Mouse (Mus musculus) MEL (cell line): ENCODE measurements around the gene Pex3. TPM values are rescaled to one million over a fixed set of nuclear protein-coding genes. Genes with fewer than 3 reads are reported as not detected.

ENCODE experiments used
- DNase-seq: peaks from one replicate; pipeline ENCODE4 v3.0.0; 2011; ENCODE audit warnings: low read depth, low spot score
- H3K27ac ChIP-seq: 2 replicates; pipeline ENCODE4 v1.5.1; 2012; ENCODE audit warnings: low read depth, mild to moderate bottlenecking, control low read depth, low read length, moderate library complexity; ENCODE audit not compliant: control insufficient read depth
- H3K27me3 ChIP-seq, 2 experiments: fragments of 150-350 bp in 1 of 2; sonication (generic) in 1 of 2; 2 replicates each; pipeline ENCODE4 v1.6.1; 2012; ENCODE audit warnings: low read length in 2 of 2, mild to moderate bottlenecking in 2 of 2, improper control_type of control experiment in 1 of 2, moderate library complexity in 1 of 2; ENCODE audit not compliant: insufficient read depth in 2 of 2, control insufficient read depth in 1 of 2
- H3K36me3 ChIP-seq, 2 experiments: 2 replicates each; pipeline ENCODE4 v1.6.1; 2012 to 2014; ENCODE audit warnings: low read length in 2 of 2, improper control_type of control experiment in 1 of 2, inconsistent platforms in 1 of 2, mild to moderate bottlenecking in 1 of 2; ENCODE audit not compliant: insufficient read depth in 2 of 2, control insufficient read depth in 1 of 2
- H3K4me1 ChIP-seq, 2 experiments: fragments of 150-350 bp in 1 of 2; sonication (generic) in 1 of 2; 2 replicates each; pipeline ENCODE4 v1.6.1; 2012; ENCODE audit warnings: low read length in 2 of 2, improper control_type of control experiment in 1 of 2, mild to moderate bottlenecking in 1 of 2; ENCODE audit not compliant: insufficient read depth in 2 of 2, control insufficient read depth in 1 of 2
- H3K4me3 ChIP-seq, 2 experiments: fragments of 150-350 bp in 1 of 2; sonication (generic) in 1 of 2; 2 replicates each; pipeline ENCODE4 v1.5.1; 2012; ENCODE audit warnings: low read depth in 2 of 2, low read length in 2 of 2, mild to moderate bottlenecking in 2 of 2, moderate library complexity in 2 of 2, control low read depth in 1 of 2, improper control_type of control experiment in 1 of 2; ENCODE audit not compliant: control insufficient read depth in 1 of 2, insufficient read depth in 1 of 2
- H3K79me2 ChIP-seq: 2 replicates; pipeline ENCODE4 v1.6.1; 2012; ENCODE audit warnings: mild to moderate bottlenecking, low read length, moderate library complexity; ENCODE audit not compliant: control insufficient read depth, poor library complexity, insufficient read depth
- H3K9ac ChIP-seq: 2 replicates; pipeline ENCODE4 v1.6.1; 2012; ENCODE audit warnings: low read depth, mild to moderate bottlenecking, control low read depth, low read length, moderate library complexity; ENCODE audit not compliant: control insufficient read depth, poor library complexity, severe bottlenecking
- H3K9me3 ChIP-seq: fragments of 150-350 bp; sonication (generic); replicated peaks from 2 replicates; pipeline ENCODE4 v1.6.1; 2012; ENCODE audit warnings: mild to moderate bottlenecking, low read length, improper control_type of control experiment, moderate library complexity; ENCODE audit not compliant: insufficient read depth
- BHLHE40 ChIP-seq: IDR thresholded peaks from 2 replicates; pipeline ENCODE4 v1.6.1; 2012; ENCODE audit warnings: low read depth, mild to moderate bottlenecking, inconsistent platforms, low read length, improper control_type of control experiment, borderline replicate concordance
- CHD1 ChIP-seq: IDR thresholded peaks from 2 replicates; pipeline ENCODE4 v1.6.1; 2012; ENCODE audit warnings: low read depth, mild to moderate bottlenecking, inconsistent platforms, low read length, improper control_type of control experiment
- CHD2 ChIP-seq: IDR thresholded peaks from 2 replicates; pipeline ENCODE4 v1.6.1; 2011; ENCODE audit warnings: low read length, improper control_type of control experiment
- CTCF ChIP-seq, 3 experiments: IDR thresholded peaks in 2 of 3; conservative IDR thresholded peaks in 1 of 3; 2 replicates each; pipeline ENCODE4 v1.5.1; 2011 to 2012; ENCODE audit warnings: low read length in 3 of 3, low read depth in 2 of 3, mild to moderate bottlenecking in 2 of 3, improper control_type of control experiment in 1 of 3, inconsistent platforms in 1 of 3, mixed read lengths in 1 of 3, moderate library complexity in 1 of 3; ENCODE audit not compliant: control insufficient read depth in 1 of 3, insufficient read depth in 1 of 3, poor library complexity in 1 of 3, severe bottlenecking in 1 of 3
- E2F4 ChIP-seq: IDR thresholded peaks from 2 replicates; pipeline ENCODE4 v1.6.1; 2011; ENCODE audit warnings: low read depth, low read length, improper control_type of control experiment, borderline replicate concordance
- ELF1 ChIP-seq: IDR thresholded peaks from 2 replicates; pipeline ENCODE4 v1.6.1; 2014; ENCODE audit warnings: low read depth, mild to moderate bottlenecking, inconsistent platforms, low read length, improper control_type of control experiment, moderate library complexity
- EP300 ChIP-seq, 2 experiments: IDR thresholded peaks; 2 replicates each; pipeline ENCODE4 v1.6.1; 2011; ENCODE audit warnings: improper control_type of control experiment in 2 of 2, low read length in 2 of 2, low read depth in 1 of 2, mild to moderate bottlenecking in 1 of 2
- GABPA ChIP-seq: IDR thresholded peaks from 2 replicates; pipeline ENCODE4 v1.6.1; 2012; ENCODE audit warnings: low read depth, mild to moderate bottlenecking, inconsistent platforms, low read length, improper control_type of control experiment, moderate library complexity
- GATA1 ChIP-seq: IDR thresholded peaks from 2 replicates; pipeline ENCODE4 v1.6.1; 2011; ENCODE audit warnings: low read depth, low read length, improper control_type of control experiment
- HCFC1 ChIP-seq: IDR thresholded peaks from 2 replicates; pipeline ENCODE4 v1.6.1; 2012; ENCODE audit warnings: low read depth, mild to moderate bottlenecking, inconsistent platforms, low read length, improper control_type of control experiment, moderate library complexity
- JUND ChIP-seq: IDR thresholded peaks from 2 replicates; pipeline ENCODE4 v1.6.1; 2011; ENCODE audit warnings: low read depth, mild to moderate bottlenecking, improper control_type of control experiment, low read length
- KAT2A ChIP-seq: conservative IDR thresholded peaks from 2 replicates; pipeline ENCODE4 v1.6.1; 2012; ENCODE audit warnings: low read depth, low read length, improper control_type of control experiment, inconsistent platforms
- MAFK ChIP-seq: IDR thresholded peaks from 2 replicates; pipeline ENCODE4 v1.6.1; 2011; ENCODE audit warnings: low read depth, mild to moderate bottlenecking, low read length, improper control_type of control experiment, borderline replicate concordance
- MAX ChIP-seq: IDR thresholded peaks from 2 replicates; pipeline ENCODE4 v1.6.1; 2011; ENCODE audit warnings: low read length, improper control_type of control experiment
- MAZ ChIP-seq: IDR thresholded peaks from 2 replicates; pipeline ENCODE4 v1.6.1; 2012; ENCODE audit warnings: low read depth, mild to moderate bottlenecking, inconsistent platforms, low read length, improper control_type of control experiment
- MEF2A ChIP-seq: IDR thresholded peaks from 2 replicates; pipeline ENCODE4 v1.6.1; 2014; ENCODE audit warnings: low read depth, mild to moderate bottlenecking, inconsistent platforms, low read length, improper control_type of control experiment; ENCODE audit not compliant: poor library complexity, insufficient replicate concordance, severe bottlenecking; ENCODE audit errors: extremely low read depth
- MYB ChIP-seq: IDR thresholded peaks from 2 replicates; pipeline ENCODE4 v1.6.1; 2011; ENCODE audit warnings: mild to moderate bottlenecking, low read depth, low read length, improper control_type of control experiment
- MYC ChIP-seq: IDR thresholded peaks from 2 replicates; pipeline ENCODE4 v1.6.1; 2011; ENCODE audit warnings: low read depth, mild to moderate bottlenecking, low read length, improper control_type of control experiment, moderate library complexity
- NRF1 ChIP-seq: IDR thresholded peaks from 2 replicates; pipeline ENCODE4 v1.6.1; 2014; ENCODE audit warnings: low read depth, mild to moderate bottlenecking, inconsistent platforms, low read length, improper control_type of control experiment, moderate library complexity; ENCODE audit not compliant: poor library complexity, insufficient read depth, severe bottlenecking
- POLR2A ChIP-seq, 2 experiments: IDR thresholded peaks; 2 replicates each; pipeline ENCODE4 v1.6.1; 2011 to 2012; ENCODE audit warnings: low read length in 2 of 2, mild to moderate bottlenecking in 2 of 2, control low read depth in 1 of 2, improper control_type of control experiment in 1 of 2, low read depth in 1 of 2, moderate library complexity in 1 of 2; ENCODE audit not compliant: control insufficient read depth in 1 of 2, insufficient read depth in 1 of 2, poor library complexity in 1 of 2
- POLR2AphosphoS2 ChIP-seq: IDR thresholded peaks from 2 replicates; pipeline ENCODE4 v1.6.1; 2011; ENCODE audit warnings: low read length, improper control_type of control experiment
- POLR2AphosphoS5 ChIP-seq: IDR thresholded peaks from 2 replicates; pipeline ENCODE4 v1.6.1; 2012; ENCODE audit warnings: low read depth, borderline replicate concordance, mild to moderate bottlenecking, inconsistent platforms, low read length, moderate library complexity, mixed read lengths
- RAD21 ChIP-seq: IDR thresholded peaks from 2 replicates; pipeline ENCODE4 v1.6.1; 2011; ENCODE audit warnings: mild to moderate bottlenecking, low read depth, low read length, improper control_type of control experiment
- RCOR1 ChIP-seq: IDR thresholded peaks from 2 replicates; pipeline ENCODE4 v1.6.1; 2012; ENCODE audit warnings: low read depth, mild to moderate bottlenecking, inconsistent platforms, low read length, improper control_type of control experiment
- TAL1 ChIP-seq: IDR thresholded peaks from 2 replicates; pipeline ENCODE4 v1.6.1; 2012; ENCODE audit warnings: mild to moderate bottlenecking, inconsistent platforms, low read length, moderate library complexity, mixed read lengths
- TBP ChIP-seq: IDR thresholded peaks from 2 replicates; pipeline ENCODE4 v1.8.0; 2011; ENCODE audit warnings: low read depth, low read length, improper control_type of control experiment
- TCF12 ChIP-seq: IDR thresholded peaks from 2 replicates; pipeline ENCODE4 v1.6.1; 2014; ENCODE audit warnings: low read depth, mild to moderate bottlenecking, inconsistent platforms, low read length, improper control_type of control experiment, moderate library complexity
- UBTF ChIP-seq: IDR thresholded peaks from 2 replicates; pipeline ENCODE4 v1.6.1; 2012; ENCODE audit warnings: low read depth, mild to moderate bottlenecking, inconsistent platforms, low read length, improper control_type of control experiment, moderate library complexity, borderline replicate concordance; ENCODE audit not compliant: insufficient read depth
- USF1 ChIP-seq: IDR thresholded peaks from 2 replicates; pipeline ENCODE4 v1.6.1; 2014; ENCODE audit warnings: low read depth, mild to moderate bottlenecking, inconsistent platforms, low read length, improper control_type of control experiment, moderate library complexity
- USF2 ChIP-seq, 2 experiments: IDR thresholded peaks; 2 replicates each; pipeline ENCODE4 v1.6.1; 2011 to 2012; ENCODE audit warnings: improper control_type of control experiment in 2 of 2, low read length in 2 of 2, borderline replicate concordance in 1 of 2, inconsistent platforms in 1 of 2, low read depth in 1 of 2, mild to moderate bottlenecking in 1 of 2; ENCODE audit not compliant: insufficient read depth in 1 of 2
- ZC3H11A ChIP-seq: IDR thresholded peaks from 2 replicates; pipeline ENCODE4 v1.6.1; 2012; ENCODE audit warnings: low read depth, mild to moderate bottlenecking, inconsistent platforms, low read length, improper control_type of control experiment
- ZKSCAN1 ChIP-seq: IDR thresholded peaks from 2 replicates; pipeline ENCODE4 v1.6.1; 2012; ENCODE audit warnings: low read depth, mild to moderate bottlenecking, inconsistent platforms, low read length, improper control_type of control experiment, moderate library complexity
- ZMIZ1 ChIP-seq: IDR thresholded peaks from 2 replicates; pipeline ENCODE4 v1.6.1; 2012; ENCODE audit warnings: low read depth, mild to moderate bottlenecking, inconsistent platforms, low read length, improper control_type of control experiment, moderate library complexity
- ZNF384 ChIP-seq: IDR thresholded peaks from 2 replicates; pipeline ENCODE4 v1.6.1; 2012; ENCODE audit warnings: low read depth, mild to moderate bottlenecking, inconsistent platforms, low read length, improper control_type of control experiment
- polyA plus RNA-seq, 2 experiments: library from polyadenylated mRNA; stranded (reverse) in 1 of 2; unstranded in 1 of 2; fragments of >175 nt in 1 of 2; fragments of >200 nt in 1 of 2; gene quantifications; 2 replicates each; pipeline versions ENCODE4 v1.2.1 to v1.2.4; 2012; ENCODE audit warnings: low replicate concordance in 2 of 2, low read depth in 1 of 2; ENCODE audit not compliant: insufficient read length in 2 of 2, insufficient read depth in 1 of 2, missing spikeins in 1 of 2
- total RNA-seq: library from RNA; depleted of rRNA; stranded (reverse); fragments of 300-350 nt; gene quantifications from 2 replicates; pipeline ENCODE4 v1.2.3, GENCODE M21; 2012; rRNA removed

Gene Pex3
- total RNA-seq = 13.8 and 14.5 TPM in 2 replicates
- polyA plus RNA-seq = 10 to 100 TPM in 1 of 2 experiments, not detected in 1; 15.1 TPM

GRCm38 (mm10) chr10:13552646-13553497 is at the start of gene Pex3, which contains the start of gene Adat2:
Pex3 (minus strand) TSS chr10:13553142.
Adat2 (plus strand) TSS chr10:13552894.
- DNase-seq = peak; percentile 95
- H3K27ac ChIP-seq = peak within 1 kb of the TSS; percentile 78
- no peak for TF ChIP-seq POLR2AphosphoS5
- no peak; the same call in 1 of the 2 replicates for TF ChIP-seq ZMIZ1
- TF ChIP-seq TCF12 = peak; percentile 73; the same call in 1 of the 2 replicates
- TF ChIP-seq POLR2A (IDR thresholded peaks at IDR 0.05; ENCODE audit: control insufficient read depth in 1 of 2, insufficient read depth in 1 of 2, low read depth in 1 of 2, low read length in 2 of 2, poor library complexity in 1 of 2) = peak; percentile 55 to 84
- no peak; the same call in 1 of the 2 replicates for TF ChIP-seq KAT2A
- TF ChIP-seq RAD21 = no peak
- TF ChIP-seq GATA1 = no peak
- no peak for TF ChIP-seq MYB
- TF ChIP-seq UBTF = 0 out of 2 replicates have a peak, but pooled peaks have one; percentile 76
- no peak for TF ChIP-seq GABPA
- peak; percentile 25; the same call in 1 of the 2 replicates for TF ChIP-seq ELF1
- TF ChIP-seq MYC = no peak
- TF ChIP-seq POLR2AphosphoS2 = peak; percentile 66
- no peak for TF ChIP-seq E2F4
- TF ChIP-seq CHD2 = no peak
- TF ChIP-seq USF2 (IDR thresholded peaks at IDR 0.05; ENCODE audit: borderline replicate concordance in 1 of 2, insufficient read depth in 1 of 2, low read depth in 1 of 2, low read length in 2 of 2) = no peak
- no peak for TF ChIP-seq ZKSCAN1
- TF ChIP-seq BHLHE40 = no peak
- no peak for TF ChIP-seq ZNF384
- no peak for TF ChIP-seq MAZ
- TF ChIP-seq CTCF (IDR thresholded peaks at IDR 0.05 in 2 of 3, conservative IDR thresholded peaks at IDR 0.05 in 1 of 3; ENCODE audit: control insufficient read depth in 1 of 3, insufficient read depth in 1 of 3, low read depth in 2 of 3, low read length in 3 of 3, poor library complexity in 1 of 3, severe bottlenecking in 1 of 3) = no peak
- TF ChIP-seq ZC3H11A = no peak
- TF ChIP-seq HCFC1 = peak; percentile 92
- TF ChIP-seq USF1 = 0 out of 2 replicates have a peak, but pooled peaks have one; percentile 19
- TF ChIP-seq TBP = peak; percentile 50; the same call in 1 of the 2 replicates
- no peak for TF ChIP-seq MEF2A
- no peak for TF ChIP-seq MAFK
- no peak for TF ChIP-seq RCOR1
- TF ChIP-seq NRF1 = no peak
- TF ChIP-seq EP300 (IDR thresholded peaks at IDR 0.05; ENCODE audit: low read depth in 1 of 2, low read length in 2 of 2) = no peak
- TF ChIP-seq TAL1 = no peak
- no peak for TF ChIP-seq CHD1
- no peak; the same call in 1 of the 2 replicates for TF ChIP-seq MAX
- no peak for TF ChIP-seq JUND

More at GRCm38 (mm10) chr10:13552646-13553497, at the start of gene Pex3, which contains the start of gene Adat2:
- peak within 1 kb of the TSS; percentile 67 to 90 for H3K4me3 ChIP-seq
- H3K36me3 ChIP-seq = peaks cover 3 to 5% of the 10 kb centered on the region in 2 experiments; a peak in 3 of 4 replicates
- no peaks in the 10 kb centered on the region for H3K9me3 ChIP-seq
- H3K9ac ChIP-seq = peak within 1 kb of the TSS; percentile 90
- H3K27me3 ChIP-seq = no peaks in the 10 kb centered on the region
- peaks cover 19% of the 10 kb centered on the region for H3K79me2 ChIP-seq
- H3K4me1 ChIP-seq = peaks cover 2 to 10% of the 10 kb centered on the region in 2 experiments; a peak in 3 of 4 replicates
